Mouse (Mus musculus): ENCODE data around the gene Vmn2r27. TPM values are rescaled to one million over a fixed set of nuclear protein-coding genes. Genes with fewer than 3 reads are reported as not detected.

The Vmn2r27 gene
- not detected in 2 replicates for polyA plus RNA-seq (2016; fragmentation: Nextera tagmentation; extraction: Ambion mirVana)

DNA sequence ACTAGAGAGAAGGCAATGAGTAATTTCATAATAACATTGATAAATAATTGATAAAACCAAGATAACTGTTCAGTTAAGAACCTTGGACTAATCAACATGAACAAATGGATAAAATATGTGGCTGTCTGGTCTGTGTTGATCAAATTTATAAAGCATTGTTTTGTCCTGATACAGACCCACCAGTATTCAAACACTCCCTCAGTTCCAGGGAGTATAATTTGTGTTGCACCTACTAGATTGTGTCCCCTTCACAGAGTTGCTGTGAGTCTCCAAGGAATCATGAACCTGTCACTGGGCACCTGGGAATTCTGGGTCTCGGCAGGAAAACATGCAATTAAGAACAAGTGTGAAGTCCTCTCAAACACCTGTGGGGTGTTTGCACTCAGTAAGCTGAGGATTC is at the start of gene Vmn2r27:
Vmn2r27 (minus strand) TSS at position 101 of the 400 bp plus-strand sequence.
- no peak for DNase-seq (ENCODE audit: low spot score)
- Histone ChIP-seq H3K27ac (replicated peaks) (no peak within 1 kb of the TSS), H3K36me3 (no peaks in the 10 kb centered on the region), H3K4me1 (no peaks in the 10 kb centered on the region), H3K27me3 (ENCODE audit: low read depth, poor library complexity, severe bottlenecking) (no peaks in the 10 kb centered on the region), H3K4me3 (no peak within 1 kb of the TSS), H3K9me3 (replicated peaks) (no peaks in the 10 kb centered on the region)
- WGBS, result 90% methylated on average over 1 of the region's 1 CpGs

DNA sequence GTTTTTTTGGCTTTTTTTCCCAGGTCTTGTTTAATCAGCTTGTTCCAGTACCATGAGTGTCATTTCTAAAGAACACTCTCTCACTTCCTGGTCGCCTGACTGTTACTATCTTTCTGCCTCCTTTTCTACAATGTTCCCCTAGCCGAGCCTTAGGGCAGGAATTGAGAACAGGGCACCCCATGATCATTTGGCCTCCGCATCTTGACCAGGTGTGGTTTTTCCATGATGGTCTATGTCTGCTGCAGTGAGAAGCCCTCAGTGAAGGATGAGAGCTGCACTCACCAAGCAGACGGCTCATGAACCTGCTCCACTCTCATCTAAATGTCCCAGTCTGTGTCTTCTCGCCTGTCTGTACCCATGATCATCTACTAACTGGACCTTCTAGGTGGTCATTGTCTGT is 46.6 kb upstream of the Vmn2r27 start:
- no peaks in the 10 kb centered on the region for H3K36me3 ChIP-seq
- no peaks in the 10 kb centered on the region for H3K4me1 ChIP-seq
- 84% methylated on average over 5 of the region's 5 CpGs for WGBS
- no peak overlapping the region for H3K4me3 ChIP-seq
- no peak overlapping the region for H3K27ac ChIP-seq (replicated peaks)
- DNase-seq (ENCODE audit: low spot score), result no peak
- no peaks in the 10 kb centered on the region for H3K9me3 ChIP-seq (replicated peaks)
- no peaks in the 10 kb centered on the region for H3K27me3 ChIP-seq (ENCODE audit: low read depth, poor library complexity, severe bottlenecking)

DNA sequence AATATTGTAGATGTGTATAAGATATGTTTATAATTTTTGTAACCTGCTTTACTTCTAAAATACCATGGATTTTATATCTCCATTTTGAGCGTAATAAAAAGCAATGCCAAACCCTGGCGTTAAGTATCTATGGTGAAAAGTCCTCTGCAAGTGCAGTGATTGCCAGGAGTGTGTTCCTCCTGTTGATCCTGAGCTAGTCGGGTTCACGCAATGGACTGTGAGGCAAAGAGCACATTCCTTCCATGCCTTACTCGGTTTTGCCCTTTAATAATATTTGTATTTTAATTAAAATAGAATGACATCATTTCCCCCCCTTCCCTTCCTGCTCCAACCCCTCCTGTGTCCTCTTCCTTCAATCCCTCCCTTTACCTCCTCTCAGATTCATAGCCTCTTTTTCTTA is 46.0 kb upstream of the Vmn2r27 start:
- no peak overlapping the region for H3K27ac ChIP-seq (replicated peaks)
- H3K4me1 ChIP-seq, result no peaks in the 10 kb centered on the region
- H3K27me3 ChIP-seq (ENCODE audit: low read depth, poor library complexity, severe bottlenecking), result no peaks in the 10 kb centered on the region
- 87% methylated on average over 5 of the region's 5 CpGs for WGBS
- no peak overlapping the region for H3K4me3 ChIP-seq
- no peak for DNase-seq (ENCODE audit: low spot score)
- no peaks in the 10 kb centered on the region for H3K36me3 ChIP-seq
- no peaks in the 10 kb centered on the region for H3K9me3 ChIP-seq (replicated peaks)

DNA sequence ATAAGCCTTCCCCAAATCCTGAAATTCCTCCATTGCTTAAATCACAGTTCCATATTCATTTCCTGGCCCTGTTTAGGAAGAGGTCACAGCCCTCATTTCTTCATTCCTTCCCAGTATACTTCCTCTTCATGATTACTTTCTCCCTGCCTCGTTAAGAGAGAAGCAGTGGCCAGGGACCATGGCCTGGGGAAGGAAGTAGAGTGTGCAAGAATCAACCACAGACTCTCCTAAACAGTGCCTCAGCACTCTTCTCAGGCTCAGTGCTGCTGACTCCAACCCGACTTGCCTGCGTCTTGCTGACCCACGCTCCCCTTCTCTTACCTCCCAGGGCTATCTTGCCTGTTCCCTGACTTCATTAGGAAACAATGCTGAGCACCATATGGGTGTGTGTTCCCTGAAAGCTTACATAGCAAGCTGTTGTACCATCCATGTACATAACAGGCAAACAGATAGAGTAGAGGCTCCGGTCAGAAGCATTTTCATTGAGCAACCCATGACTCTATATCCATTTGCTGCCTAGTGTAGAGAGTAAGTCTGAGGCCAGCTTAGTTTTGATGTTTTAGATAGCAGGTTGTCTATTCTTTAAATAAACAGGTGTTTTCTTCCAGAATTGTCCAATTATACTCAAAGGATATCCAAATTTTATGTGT is 41.7 kb upstream of the Vmn2r27 start:
- Histone ChIP-seq H3K9me3 (replicated peaks) (no peaks in the 10 kb centered on the region), H3K27ac (replicated peaks) (no peak overlapping the region), H3K4me1 (no peaks in the 10 kb centered on the region), H3K4me3 (no peak overlapping the region), H3K36me3 (no peaks in the 10 kb centered on the region), H3K27me3 (ENCODE audit: low read depth, poor library complexity, severe bottlenecking) (no peaks in the 10 kb centered on the region)
- 84% methylated on average over 5 of the region's 5 CpGs for WGBS
- DNase-seq (ENCODE audit: low spot score), result no peak

DNA sequence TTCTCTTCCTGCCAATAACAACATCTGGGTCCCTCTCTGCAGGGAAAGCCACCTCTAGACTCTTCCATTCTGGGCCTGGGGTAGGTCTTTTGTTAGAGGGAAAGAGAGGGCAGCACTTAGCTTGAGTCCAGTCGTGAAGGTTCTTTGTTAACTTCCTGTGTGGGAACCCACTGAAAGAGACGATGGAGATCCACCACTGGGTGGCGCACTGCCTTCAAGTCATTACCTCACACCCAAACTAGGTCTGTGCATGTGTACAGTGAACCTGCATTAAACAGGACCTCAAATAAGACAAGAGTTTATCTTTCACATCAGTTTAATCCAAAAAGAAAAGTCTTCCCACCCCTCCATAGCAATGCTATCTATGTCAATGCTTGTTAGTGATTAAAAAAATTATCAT is 31.0 kb upstream of the Vmn2r27 start:
- no peak overlapping the region for H3K27ac ChIP-seq (replicated peaks)
- no peaks in the 10 kb centered on the region for H3K36me3 ChIP-seq
- H3K27me3 ChIP-seq (ENCODE audit: low read depth, poor library complexity, severe bottlenecking), result no peaks in the 10 kb centered on the region
- peak; percentile 68 for DNase-seq (ENCODE audit: low spot score)
- H3K9me3 ChIP-seq (replicated peaks), result no peaks in the 10 kb centered on the region
- no peak overlapping the region for H3K4me3 ChIP-seq
- no peaks in the 10 kb centered on the region for H3K4me1 ChIP-seq
- 3% methylated on average over 3 of the region's 3 CpGs for WGBS

DNA sequence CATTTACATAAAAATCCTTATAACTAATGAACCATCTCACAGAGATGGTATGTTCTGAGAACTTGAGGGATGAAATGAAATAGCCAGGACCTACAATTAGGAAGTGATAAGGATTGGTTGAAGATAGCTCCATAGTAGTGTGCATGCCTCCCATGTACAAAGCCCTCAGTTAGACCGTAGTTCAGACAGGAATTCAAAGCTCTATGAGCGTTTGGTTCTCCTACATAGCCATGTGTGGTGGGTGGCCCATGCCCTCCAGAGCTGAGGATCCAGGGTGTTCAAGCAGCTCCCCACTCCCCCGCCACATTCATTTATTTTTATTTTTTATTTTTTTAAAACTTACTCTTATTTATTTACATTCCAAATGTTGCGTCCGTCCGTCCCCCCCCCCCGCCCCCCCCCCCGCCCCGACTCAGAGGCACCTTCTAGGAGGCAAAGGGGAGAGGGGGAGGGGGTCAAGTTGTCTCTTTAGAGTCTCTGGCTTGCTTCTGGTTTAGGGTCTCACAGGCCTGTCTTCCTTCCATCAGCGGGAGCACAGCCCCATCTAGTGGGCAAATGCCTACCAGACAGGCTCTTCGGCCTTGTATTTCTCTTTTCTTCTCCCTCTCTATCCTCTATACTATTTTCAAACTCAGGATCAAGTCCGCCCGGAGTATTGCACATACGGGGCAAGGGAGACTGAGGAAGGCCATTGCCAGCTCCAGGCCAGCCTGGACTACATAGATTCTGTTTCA is 28.7 kb upstream of the Vmn2r27 start:
- Histone ChIP-seq H3K9me3 (replicated peaks) (no peaks in the 10 kb centered on the region), H3K36me3 (no peaks in the 10 kb centered on the region), H3K4me1 (no peaks in the 10 kb centered on the region), H3K27me3 (ENCODE audit: low read depth, poor library complexity, severe bottlenecking) (no peaks in the 10 kb centered on the region), H3K27ac (replicated peaks) (no peak overlapping the region), H3K4me3 (no peak overlapping the region)
- DNase-seq (ENCODE audit: low spot score), result peak; percentile 75
- WGBS, result 39% methylated on average over 9 of the region's 14 CpGs

DNA sequence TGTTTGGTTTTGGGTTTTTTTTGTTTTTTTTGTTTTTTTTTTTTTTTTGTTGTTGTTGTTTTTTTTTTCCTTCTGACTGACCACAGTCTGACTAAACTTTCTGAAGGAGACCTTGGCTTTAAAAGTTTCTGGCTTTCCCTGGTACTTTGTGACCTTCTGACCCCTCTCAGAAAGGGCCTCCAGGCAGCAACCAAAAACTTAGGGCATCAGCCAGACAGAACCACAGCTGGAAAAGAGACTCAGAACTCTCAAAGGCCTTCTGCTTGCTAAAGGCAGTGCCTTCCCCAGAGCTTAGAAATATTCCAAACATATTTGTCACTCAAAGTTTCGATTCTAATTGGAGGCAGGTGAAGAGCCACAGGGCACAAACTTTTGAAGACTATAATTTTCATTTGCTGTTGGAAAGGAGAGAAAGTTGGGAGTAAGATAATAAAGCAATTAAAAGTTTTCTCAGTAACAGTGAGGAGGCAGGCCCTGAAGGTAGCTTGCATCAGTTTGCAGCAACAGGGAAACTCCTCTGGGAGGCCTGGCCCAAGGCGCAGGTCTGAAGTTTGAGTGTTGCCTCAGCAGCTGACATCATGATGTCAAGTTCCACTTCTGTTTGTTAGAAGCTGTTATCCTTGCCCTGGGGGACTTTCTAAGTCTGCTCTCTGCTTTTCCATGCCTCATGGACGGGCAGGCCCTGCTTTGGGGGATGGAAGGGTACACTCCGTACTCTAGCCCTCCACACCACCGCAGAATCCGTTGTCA is 24.2 kb upstream of the Vmn2r27 start:
- Histone ChIP-seq H3K27ac (replicated peaks) (no peak overlapping the region), H3K36me3 (no peaks in the 10 kb centered on the region), H3K4me3 (no peak overlapping the region), H3K9me3 (replicated peaks) (no peaks in the 10 kb centered on the region), H3K4me1 (no peaks in the 10 kb centered on the region), H3K27me3 (ENCODE audit: low read depth, poor library complexity, severe bottlenecking) (no peaks in the 10 kb centered on the region)
- WGBS, result 63% methylated on average over 6 of the region's 6 CpGs
- no peak for DNase-seq (ENCODE audit: low spot score)

DNA sequence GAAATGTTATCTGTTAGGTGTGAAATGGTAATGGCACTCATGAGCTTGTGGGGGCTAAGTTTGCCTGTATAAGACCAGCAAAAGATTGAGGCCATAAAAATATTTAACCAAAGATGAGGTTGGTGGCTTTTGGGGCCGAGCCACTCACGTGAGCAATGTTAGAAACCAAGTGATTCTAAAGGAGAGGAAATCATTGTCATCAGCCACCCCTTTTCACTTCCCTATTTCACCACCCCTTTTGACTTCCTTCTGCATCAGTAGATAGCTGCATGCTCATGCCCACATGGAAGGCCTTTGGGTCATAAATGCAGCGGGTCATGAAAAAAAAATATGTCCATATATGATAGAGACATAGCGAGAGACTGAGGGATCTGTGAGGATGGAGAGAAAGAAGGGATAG is 29.5 kb downstream of the Vmn2r27 start:
- no peaks in the 10 kb centered on the region for H3K9me3 ChIP-seq (replicated peaks)
- H3K27ac ChIP-seq (replicated peaks), result no peak overlapping the region
- no peak overlapping the region for H3K4me3 ChIP-seq
- no peaks in the 10 kb centered on the region for H3K27me3 ChIP-seq (ENCODE audit: low read depth, poor library complexity, severe bottlenecking)
- WGBS, result 90% methylated on average over 4 of the region's 4 CpGs
- H3K36me3 ChIP-seq, result no peaks in the 10 kb centered on the region
- H3K4me1 ChIP-seq, result no peaks in the 10 kb centered on the region
- DNase-seq (ENCODE audit: low spot score), result no peak

DNA sequence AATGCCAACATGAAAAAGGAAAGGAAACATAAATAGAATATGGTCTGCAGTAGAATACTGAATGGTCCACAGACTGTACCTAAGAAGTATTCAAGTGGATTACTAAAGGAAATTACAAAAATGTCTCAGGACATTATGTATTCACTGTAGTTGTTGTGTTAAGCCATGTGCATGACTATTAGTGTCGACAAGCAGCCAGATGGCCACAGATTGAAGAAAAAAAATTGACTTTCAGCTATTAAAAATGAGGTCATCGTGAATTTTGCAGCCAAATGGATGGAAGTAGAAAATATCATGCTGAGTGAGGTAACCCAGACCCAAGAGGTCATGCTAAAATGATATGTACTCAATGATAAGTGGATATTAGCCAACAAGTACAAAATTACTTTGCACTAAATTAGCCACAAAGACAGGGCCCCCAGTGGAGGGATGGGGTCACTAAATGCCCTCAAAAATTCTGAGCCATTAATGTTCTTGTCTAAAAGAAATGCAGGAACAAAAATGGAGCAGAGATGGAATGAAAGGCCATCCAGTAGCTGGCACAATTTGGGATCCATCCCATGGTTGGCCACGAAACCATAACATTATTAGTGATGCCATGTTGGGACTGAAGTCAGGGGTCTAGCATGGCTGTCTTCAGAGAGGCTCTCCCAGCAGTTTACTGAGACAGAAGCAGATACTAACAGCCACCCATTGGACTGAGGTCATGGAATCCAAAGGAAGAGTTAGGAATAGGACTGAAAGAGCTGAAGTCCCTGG is 63.0 kb downstream of the Vmn2r27 start:
- no peaks in the 10 kb centered on the region for H3K4me1 ChIP-seq
- no peaks in the 10 kb centered on the region for H3K27me3 ChIP-seq (ENCODE audit: low read depth, poor library complexity, severe bottlenecking)
- no peaks in the 10 kb centered on the region for H3K36me3 ChIP-seq
- DNase-seq (ENCODE audit: low spot score), result no peak
- H3K9me3 ChIP-seq (replicated peaks), result no peaks in the 10 kb centered on the region
- no peak overlapping the region for H3K27ac ChIP-seq (replicated peaks)
- H3K4me3 ChIP-seq, result no peak overlapping the region
- WGBS, result 78% methylated on average over 3 of the region's 3 CpGs

DNA sequence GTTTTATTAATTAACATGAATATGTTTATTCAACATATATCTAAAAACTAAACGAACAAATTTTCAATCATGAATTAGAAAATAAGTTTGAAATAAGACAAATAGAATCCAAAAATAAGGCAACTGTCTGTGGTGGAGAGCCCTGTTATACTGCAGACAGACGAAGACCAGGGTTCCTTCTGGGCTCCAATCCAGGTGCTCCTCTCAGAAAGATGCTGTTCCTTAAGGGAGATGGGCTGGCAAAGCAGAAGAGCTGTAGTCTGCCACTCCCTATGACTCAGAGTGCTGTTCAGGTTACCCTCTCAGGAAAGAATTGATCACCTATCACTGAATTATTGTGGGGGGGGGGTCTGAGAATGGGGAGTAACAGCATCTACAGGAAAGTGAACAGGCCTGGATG is 65.1 kb downstream of the Vmn2r27 start:
- WGBS, result 87% methylated on average over 2 of the region's 2 CpGs
- Histone ChIP-seq H3K27ac (replicated peaks) (no peak overlapping the region), H3K4me1 (no peaks in the 10 kb centered on the region)

DNA sequence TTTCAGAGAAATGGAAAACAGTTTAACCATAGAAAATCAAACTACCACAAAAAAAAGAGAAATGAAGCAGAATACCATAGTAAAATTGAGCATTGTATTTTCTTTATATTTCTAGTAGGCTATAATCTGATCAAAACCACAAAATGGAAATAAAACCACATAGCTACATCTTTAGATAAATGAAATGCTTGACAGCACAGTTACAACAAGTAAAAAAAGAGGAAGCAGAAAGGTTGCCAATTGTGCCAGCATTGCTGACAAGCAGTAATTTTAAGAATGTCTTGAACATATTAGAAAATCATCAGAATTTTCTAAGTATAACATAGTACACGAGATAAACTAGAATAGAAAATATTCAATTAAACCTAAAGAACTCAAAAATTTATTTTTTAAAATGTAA is 81.8 kb downstream of the Vmn2r27 start:
- Histone ChIP-seq H3K27ac (replicated peaks) (no peak overlapping the region), H3K4me1 (no peaks in the 10 kb centered on the region), H3K4me3 (no peak overlapping the region), H3K9me3 (replicated peaks) (no peaks in the 10 kb centered on the region), H3K36me3 (no peaks in the 10 kb centered on the region), H3K27me3 (ENCODE audit: low read depth, poor library complexity, severe bottlenecking) (no peaks in the 10 kb centered on the region)
- DNase-seq (ENCODE audit: low spot score), result no peak
- 65% methylated on average over 1 of the region's 1 CpGs for WGBS

More for the DNA sequence above, 65.1 kb downstream of the Vmn2r27 start:
- Histone ChIP-seq H3K9me3 (replicated peaks) (no peaks in the 10 kb centered on the region), H3K4me3 (no peak overlapping the region), H3K27me3 (ENCODE audit: low read depth, poor library complexity, severe bottlenecking) (no peaks in the 10 kb centered on the region), H3K36me3 (no peaks in the 10 kb centered on the region)
- DNase-seq (ENCODE audit: low spot score), result no peak
